Mouse (Mus musculus) brain, embryonic 18.5 days (tissue): ENCODE data around the gene Tspyl3.
A peak's percentile ranks its signal among the peaks of the same experiment; 100 is the strongest.
"Not testable (repeated sequence)": the region's sequence is repeated elsewhere in the genome, so short reads cannot be mapped to it uniquely, and the experiment has no call there.

Experiments used
- DNase-seq: peaks from one replicate; pipeline ENCODE4 v3.0.0-alpha.2; 2012; ENCODE audit warnings: low read depth, low spot score

Tspyl3 gene

GRCm38 (mm10) chr2:153224946-153225594 lies at the start of gene Tspyl3:
Tspyl3 (minus strand) TSS chr2:153225441.
- DNase-seq, result peak; percentile 42

GRCm38 (mm10) chr2:153274919-153275247 lies 49.6 kb upstream of the Tspyl3 start:
- DNase-seq, result no peak

- not testable (repeated sequence) for DNase-seq
Measured at GRCm38 (mm10) chr2:153274200-153274918, 49.1 kb upstream of the Tspyl3 start.

GRCm38 (mm10) chr2:153270231-153270915 lies 45.1 kb upstream of the Tspyl3 start:
- DNase-seq, result not testable (repeated sequence)

- no peak for DNase-seq
Measured at GRCm38 (mm10) chr2:153267331-153267730, 42.1 kb upstream of the Tspyl3 start.

- no peak for DNase-seq
Measured at GRCm38 (mm10) chr2:153263053-153263452, 37.8 kb upstream of the Tspyl3 start.

GRCm38 (mm10) chr2:153259864-153260674 lies 34.8 kb upstream of the Tspyl3 start:
- DNase-seq, result no peak

- DNase-seq, result no peak
Measured at GRCm38 (mm10) chr2:153259030-153259863, 34.0 kb upstream of the Tspyl3 start.

- DNase-seq, result no peak
Measured at GRCm38 (mm10) chr2:153256604-153257003, 31.4 kb upstream of the Tspyl3 start.

GRCm38 (mm10) chr2:153249751-153250150 lies 24.5 kb upstream of the Tspyl3 start:
- no peak for DNase-seq

- DNase-seq, result no peak
Measured at GRCm38 (mm10) chr2:153242156-153242555, 16.9 kb upstream of the Tspyl3 start.

- peak; percentile 79 for DNase-seq
Measured at GRCm38 (mm10) chr2:153241250-153242014, 16.2 kb upstream of the Tspyl3 start, which contains the start of the genes Plagl2 and Pofut1. Plagl2 (minus strand) TSS chr2:153241426. Pofut1 (plus strand) TSS chr2:153241533.

GRCm38 (mm10) chr2:153240701-153241235 lies 15.5 kb upstream of the Tspyl3 start:
- DNase-seq, result no peak

- no peak for DNase-seq
Measured at GRCm38 (mm10) chr2:153239860-153240480, 14.7 kb upstream of the Tspyl3 start.

GRCm38 (mm10) chr2:153239021-153239859 lies 14.0 kb upstream of the Tspyl3 start:
- no peak for DNase-seq

GRCm38 (mm10) chr2:153238406-153238805 lies 13.2 kb upstream of the Tspyl3 start:
- no peak for DNase-seq

- DNase-seq, result no peak
Measured at GRCm38 (mm10) chr2:153237891-153238290, 12.7 kb upstream of the Tspyl3 start.

GRCm38 (mm10) chr2:153237193-153237592 lies 12.0 kb upstream of the Tspyl3 start:
- DNase-seq, result no peak
